Mouse (Mus musculus) embryo, embryonic 9.5 days (tissue): Measurements from ENCODE around the gene Olfr1496.
"Not testable (repeated sequence)": the region's sequence is repeated elsewhere in the genome, so short reads cannot be mapped to it uniquely, and the experiment has no call there.

ENCODE experiments used
- DNase-seq: peaks from one replicate; pipeline ENCODE4 v3.0.0-alpha.2; 2017; ENCODE audit errors: extremely low spot score

Olfr1496 gene

GRCm38 (mm10) chr19:13777578-13777977, at the start of gene Olfr1496:
Gene Olfr1496, plus strand, starts transcription at chr19:13777878.
- no peak for DNase-seq

- no peak for DNase-seq
Measured at GRCm38 (mm10) chr19:13739428-13739827, 38.2 kb upstream of the Olfr1496 start, which contains the start of gene Olfr1494. Gene Olfr1494, plus strand, starts transcription at chr19:13739728.

- no peak for DNase-seq
Measured at GRCm38 (mm10) chr19:13749366-13749765, 28.3 kb upstream of the Olfr1496 start.

- no peak for DNase-seq
Measured at GRCm38 (mm10) chr19:13764306-13764705, 13.4 kb upstream of the Olfr1496 start, which contains the start of gene Olfr1495. Gene Olfr1495, plus strand, starts transcription at chr19:13764606.

GRCm38 (mm10) chr19:13768565-13769276, 9.0 kb upstream of the Olfr1496 start:
- DNase-seq: no peak

- no peak for DNase-seq
Measured at GRCm38 (mm10) chr19:13798102-13798501, 20.4 kb downstream of the Olfr1496 start, which contains the start of gene Olfr1497. Gene Olfr1497, minus strand, starts transcription at chr19:13798202.

- not testable (repeated sequence) for DNase-seq
Measured at GRCm38 (mm10) chr19:13805486-13805885, 27.8 kb downstream of the Olfr1496 start.

GRCm38 (mm10) chr19:13812823-13813222, 35.1 kb downstream of the Olfr1496 start:
- DNase-seq: no peak

GRCm38 (mm10) chr19:13818827-13819226, 41.1 kb downstream of the Olfr1496 start:
- no peak for DNase-seq

GRCm38 (mm10) chr19:13819347-13819746, 41.7 kb downstream of the Olfr1496 start, which contains the start of gene Olfr1499:
Gene Olfr1499, minus strand, starts transcription at chr19:13819447.
- no peak for DNase-seq

- DNase-seq: no peak
Measured at GRCm38 (mm10) chr19:13820847-13821246, 43.2 kb downstream of the Olfr1496 start.

- no peak for DNase-seq
Measured at GRCm38 (mm10) chr19:13828447-13828846, 50.8 kb downstream of the Olfr1496 start.

- no peak for DNase-seq
Measured at GRCm38 (mm10) chr19:13830388-13830787, 52.7 kb downstream of the Olfr1496 start, which contains the start of gene Olfr1500. Gene Olfr1500, minus strand, starts transcription at chr19:13830488.
